Mouse (Mus musculus) layer of hippocampus, postnatal 36 days (tissue): Measurements from ENCODE around the gene Ccnk. TPM values are rescaled to one million over a fixed set of nuclear protein-coding genes. Genes with fewer than 3 reads are reported as not detected.

Source experiments
- DNase-seq, 2 experiments: peaks; one replicate each; pipeline ENCODE4 v3.0.0; 2022
- total RNA-seq, 2 experiments: library from RNA; stranded (reverse); gene quantifications; 2 replicates each; pipeline ENCODE4 v1.2.3; 2021

The Ccnk gene
- total RNA-seq, 2 experiments from 2014 or later = 26.9 to 31.2 TPM

DNA sequence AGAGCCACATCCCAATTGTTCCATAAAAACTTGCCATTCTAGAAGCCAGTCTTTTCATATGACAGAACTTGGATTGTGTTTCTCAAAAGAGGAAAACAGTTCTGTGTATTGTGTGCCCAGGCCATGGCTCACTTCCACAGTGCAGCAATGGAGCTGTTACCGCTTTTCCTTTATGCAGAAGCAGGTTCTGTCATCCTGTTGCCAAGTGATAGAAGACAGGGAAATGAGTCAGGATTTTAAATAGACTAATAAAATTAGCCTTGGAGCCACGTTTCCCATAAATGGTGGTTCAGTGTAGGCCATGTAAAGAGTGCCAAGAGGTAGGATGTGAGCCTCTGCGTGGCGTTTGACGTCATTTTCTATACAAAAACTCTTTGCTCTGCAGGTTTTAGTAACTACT is 14.5 kb downstream of the Ccnk start:
- DNase-seq = no peak

DNA sequence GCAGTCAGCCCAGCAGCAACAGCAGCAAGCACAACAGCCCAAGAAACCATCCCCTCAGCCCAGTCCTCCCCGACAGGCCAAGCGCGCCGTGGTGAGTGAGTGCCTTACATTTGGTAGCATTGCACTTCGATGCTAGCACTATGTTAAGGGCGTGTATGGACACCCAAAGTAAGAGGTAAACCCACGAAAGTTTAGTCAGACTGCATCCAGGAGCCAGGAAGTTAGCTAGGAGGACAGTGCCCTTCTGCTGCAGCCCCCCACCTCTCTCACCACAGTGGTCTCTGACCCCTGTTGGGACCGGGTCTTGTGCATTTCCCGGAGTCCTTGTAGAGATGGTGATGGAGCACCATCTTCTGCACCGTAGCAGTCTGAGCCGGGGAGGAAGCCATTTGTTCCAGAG is 16.4 kb downstream of the Ccnk start:
- DNase-seq = no peak

DNA sequence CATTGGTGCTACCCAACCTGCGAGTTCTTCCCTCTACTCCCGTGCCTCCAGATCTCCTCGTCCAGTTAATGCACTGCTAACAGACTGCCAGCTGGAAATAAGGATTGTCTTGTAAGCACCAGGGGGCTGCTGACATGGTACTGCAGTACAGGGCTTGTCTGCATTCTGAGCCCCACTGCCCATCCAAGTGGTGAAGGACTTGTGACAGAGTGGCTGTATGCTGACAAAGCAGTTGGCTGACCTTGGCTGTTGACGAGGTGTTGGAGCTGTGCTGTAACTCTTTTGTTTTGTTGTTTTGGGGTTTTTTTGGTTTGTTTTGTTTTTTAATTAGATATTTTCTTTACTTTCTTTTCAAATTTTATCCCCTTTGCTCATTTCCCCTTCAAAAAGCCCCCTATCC is 19.1 kb downstream of the Ccnk start:
- DNase-seq = no peak

DNA sequence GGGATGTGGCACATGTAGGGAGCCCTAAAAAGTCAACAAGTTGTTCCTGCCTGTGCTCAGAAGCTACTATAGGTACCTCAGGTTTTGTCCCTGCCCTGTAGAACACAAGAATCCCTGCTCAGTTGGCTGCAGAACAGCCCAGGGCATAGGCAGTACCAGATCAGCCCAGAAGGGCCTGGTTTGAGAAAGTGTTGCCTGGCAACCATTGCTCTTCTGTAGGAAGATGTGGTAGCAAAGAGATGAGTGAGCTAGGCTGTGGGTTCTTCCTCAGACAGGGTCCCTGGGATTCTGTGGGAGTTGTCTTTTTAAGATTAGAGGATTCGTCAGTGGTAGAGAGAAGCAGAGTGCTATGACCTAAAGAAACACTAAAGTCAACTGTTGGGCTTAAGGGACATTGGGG is 20.7 kb downstream of the Ccnk start:
- no peak for DNase-seq

DNA sequence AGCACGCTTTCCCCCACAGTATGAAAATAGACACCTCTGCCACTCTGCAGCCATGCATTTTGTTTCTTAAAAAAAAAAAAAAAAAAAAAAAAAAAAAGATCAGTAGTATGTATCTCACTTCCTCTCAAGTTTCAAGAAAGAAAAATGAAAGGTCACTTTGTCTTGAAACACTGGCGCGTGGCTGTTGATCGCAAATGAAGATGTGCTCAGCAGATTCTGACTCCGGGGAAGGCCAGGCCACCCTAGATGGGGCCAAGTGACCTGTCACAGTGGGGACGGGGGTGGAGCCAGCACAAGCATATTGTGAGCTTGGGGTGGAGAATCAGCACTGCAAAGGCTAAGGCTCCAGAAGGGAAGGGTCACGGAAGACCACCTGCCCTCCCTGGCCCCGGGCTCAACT is 24.5 kb downstream of the Ccnk start:
- no peak for DNase-seq

DNA sequence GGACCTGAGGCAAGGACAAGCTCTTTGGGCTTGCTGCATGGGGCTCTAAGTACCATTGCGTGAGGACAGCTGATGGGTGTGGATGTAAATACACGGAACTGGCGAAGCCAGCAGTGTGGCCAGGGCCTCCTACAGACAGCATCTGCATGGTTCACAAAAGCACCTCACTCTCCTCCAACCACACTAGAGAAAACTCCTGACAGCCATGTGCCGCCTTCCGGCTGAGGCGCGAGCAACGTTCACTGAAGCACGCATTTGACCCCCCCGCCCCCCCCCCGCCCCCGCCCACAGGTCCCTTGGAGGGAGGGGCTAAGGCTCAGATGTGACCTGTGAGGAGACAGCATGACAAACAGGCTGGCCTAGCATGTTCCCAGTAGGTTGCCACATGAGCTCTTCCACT is 25.6 kb downstream of the Ccnk start:
- no peak for DNase-seq

DNA sequence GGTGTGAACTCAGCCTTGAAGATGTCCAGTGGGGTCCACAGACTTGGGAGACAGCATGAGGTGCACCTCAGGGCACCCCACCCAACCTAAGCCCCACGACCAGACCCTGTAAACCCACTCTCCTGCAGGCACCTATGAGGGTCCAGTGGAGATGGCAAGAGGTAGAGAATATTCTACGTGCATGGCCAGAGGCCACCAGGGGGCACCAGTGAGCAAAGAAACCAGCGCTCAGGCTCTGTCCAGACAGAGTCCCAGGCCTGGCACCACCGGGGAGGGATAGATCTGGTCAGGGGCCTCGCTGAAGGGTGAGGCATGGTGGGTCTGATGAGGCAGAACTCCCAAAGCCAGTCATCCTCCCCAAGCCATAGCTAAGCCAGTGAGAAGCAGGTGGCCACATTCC is 27.3 kb downstream of the Ccnk start:
- peak; percentile 65 to 74 for DNase-seq

DNA sequence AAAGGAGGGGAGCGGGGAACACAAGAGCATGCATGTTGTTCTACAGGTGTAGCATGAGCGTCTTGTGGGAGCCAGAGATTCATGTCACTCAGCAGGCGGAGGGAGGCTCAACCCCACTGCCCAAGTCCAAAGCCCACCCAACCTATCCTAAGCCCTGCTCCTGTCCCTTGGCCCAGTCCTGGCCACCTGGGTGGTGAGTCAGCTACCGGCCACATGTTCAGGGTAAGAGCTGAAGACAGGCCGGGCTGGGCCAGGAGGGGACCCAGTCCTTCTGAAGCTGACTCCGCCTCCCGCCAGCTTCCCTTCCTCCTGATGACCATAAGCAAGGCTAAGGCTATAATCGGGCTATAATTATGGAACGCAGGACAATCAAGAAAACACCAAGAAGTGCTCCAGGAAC is 28.8 kb downstream of the Ccnk start:
- no peak for DNase-seq

DNA sequence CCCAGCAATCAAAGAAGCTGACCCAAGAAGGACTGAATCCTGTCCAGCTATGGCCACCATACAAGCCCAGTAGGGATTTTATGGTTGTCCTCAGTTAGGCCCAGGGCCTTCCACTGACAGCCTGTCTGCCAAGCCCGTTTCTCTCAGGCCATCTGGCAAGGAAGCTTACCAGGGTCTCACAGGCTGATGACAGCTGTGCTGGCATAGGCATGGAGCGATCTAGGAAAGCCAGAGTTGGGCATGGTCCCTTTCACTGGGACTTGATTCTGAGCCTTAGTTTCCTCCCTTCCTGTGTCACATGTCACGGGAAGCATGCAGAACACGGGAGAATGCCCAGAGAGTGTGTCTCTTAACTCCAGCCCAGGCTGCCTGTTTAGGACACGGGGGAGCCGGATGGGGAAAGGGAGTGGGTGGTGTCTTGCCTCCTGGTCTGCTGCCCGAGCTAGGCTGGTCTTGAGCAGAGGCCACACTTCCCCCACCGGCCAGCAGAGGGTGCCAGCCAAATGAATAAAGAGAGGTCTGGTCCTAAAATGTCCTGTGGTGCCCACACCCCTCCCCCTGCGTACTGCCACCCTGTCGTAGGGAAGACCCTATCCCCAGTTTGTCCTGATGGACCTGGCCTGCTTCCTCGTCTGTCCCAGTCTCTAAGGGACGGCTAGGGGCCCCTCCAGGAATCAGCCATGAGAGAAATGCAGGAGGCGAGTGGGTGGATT is 29.5 kb downstream of the Ccnk start:
- peak; percentile 57 to 72 for DNase-seq

DNA sequence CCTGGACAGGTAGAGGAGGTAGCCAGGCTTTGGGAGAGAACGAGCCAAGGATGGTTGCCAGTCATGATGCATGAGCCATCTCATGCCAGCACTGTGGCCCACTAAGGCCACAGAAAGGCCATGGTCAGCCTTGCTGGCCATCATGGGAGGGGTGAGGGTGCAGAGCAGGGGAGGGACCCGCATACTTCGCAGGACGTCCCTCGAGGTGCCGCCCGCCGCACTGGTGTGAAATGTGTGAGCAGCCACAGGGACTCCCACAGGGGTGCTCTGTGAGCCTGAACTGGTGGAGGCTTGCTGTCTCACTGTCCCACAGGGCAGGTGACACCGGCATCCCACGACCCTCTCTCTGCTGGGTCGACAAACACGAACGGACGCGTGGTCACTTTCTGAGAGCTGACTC is 31.2 kb downstream of the Ccnk start:
- DNase-seq = no peak

DNA sequence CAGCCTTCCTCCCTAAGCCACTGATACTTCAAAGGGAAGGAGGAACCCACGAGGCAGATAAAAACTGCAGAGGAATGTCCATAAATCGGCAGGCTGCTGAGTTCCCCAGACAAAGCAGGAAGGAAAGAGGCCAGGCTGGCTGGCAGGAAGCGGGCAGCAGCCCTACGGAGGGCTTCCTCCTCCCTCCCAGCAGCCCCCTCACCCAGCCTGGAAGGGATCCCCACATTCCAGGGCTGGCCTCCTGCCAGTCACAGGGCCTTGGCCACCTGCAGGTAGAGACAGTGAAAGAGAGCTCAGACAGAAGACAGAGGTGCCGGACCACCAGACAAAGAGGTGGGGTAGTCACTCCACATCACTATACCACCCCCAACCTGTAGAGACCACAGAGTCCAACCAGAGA is 32.7 kb downstream of the Ccnk start:
- DNase-seq = no peak

DNA sequence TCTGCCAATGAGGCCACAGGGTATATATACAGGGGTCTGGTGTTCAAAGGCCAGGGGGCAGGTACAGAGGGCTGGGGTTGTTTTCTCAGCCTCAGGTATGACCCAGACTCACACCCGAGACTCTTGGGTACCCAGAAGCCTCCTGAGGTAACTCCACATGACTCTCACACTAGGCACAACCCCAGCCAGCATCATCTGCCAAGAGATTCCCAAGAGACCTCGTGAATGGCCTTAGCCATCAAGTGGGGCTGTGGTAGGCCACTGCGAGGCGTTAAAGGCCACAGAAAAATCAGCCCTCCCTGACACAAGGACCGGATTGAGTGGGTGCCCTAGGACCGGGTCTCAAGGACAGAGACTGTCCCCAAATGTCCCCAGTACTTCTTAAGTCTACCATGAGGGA is 33.1 kb downstream of the Ccnk start:
- DNase-seq = no peak

DNA sequence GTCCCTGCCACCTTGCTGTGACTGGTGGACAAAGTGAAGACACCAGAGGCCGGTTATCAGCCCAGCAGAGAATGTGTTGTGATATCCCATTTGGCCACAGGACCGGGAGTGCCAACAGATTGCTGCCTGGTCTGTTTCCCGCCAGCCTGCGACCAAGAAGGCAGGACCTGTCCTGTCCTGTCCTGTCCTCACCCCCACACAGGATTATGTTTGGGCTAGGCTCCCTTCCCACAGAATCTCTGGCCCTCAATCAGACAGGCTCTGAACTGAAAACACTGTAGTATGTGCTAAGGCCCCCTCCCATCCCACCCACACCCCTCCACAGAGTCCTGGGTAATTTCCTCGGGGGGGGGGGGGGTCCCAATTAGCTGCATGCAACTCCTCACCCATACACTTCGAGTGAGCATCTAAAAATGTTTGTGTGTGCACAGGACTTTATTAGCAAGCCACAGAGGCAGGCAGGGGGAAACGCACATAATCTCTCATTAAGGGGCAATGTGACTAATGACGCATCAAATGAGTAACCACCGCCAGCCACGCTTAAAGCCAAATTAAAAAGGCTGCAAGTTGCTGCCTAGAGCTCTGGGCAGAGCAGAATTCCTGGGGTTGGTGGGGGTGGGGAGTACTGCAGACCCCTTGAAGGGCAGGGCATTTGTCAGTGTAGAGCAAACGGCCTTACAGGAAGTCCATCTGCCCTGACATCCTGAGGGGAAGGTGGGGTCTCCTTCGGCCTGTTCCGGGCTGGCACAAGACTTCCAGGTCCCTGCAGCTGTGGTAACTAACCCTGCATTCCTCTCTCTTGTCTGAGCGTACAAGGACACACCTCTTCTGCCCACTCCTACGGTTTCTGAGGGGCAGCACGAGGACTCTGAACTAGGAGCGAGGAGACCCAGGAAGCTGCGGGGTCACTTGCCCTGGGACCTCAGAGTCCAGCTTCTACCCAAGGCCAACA is 34.0 kb downstream of the Ccnk start:
- DNase-seq = no peak

DNA sequence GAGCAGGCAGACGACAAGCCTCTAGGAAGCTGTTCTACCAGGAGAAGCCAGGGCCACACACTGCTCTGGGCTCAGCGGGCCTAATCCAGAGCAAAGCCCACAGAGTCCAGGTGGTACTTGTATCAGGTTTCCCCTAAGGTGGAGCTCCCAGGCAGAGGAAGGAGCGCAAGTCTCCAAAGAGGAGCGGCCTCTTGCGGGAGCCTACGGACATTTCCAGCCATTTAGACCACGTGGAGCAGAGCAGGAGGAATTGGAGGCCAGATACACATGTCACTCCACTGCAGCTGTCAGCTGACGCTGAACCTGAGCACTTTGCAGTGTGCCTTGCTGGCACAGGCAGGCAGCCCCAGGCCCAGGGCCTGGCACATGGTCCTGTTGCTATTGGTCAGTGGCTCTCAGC is 35.7 kb downstream of the Ccnk start:
- DNase-seq = no peak

DNA sequence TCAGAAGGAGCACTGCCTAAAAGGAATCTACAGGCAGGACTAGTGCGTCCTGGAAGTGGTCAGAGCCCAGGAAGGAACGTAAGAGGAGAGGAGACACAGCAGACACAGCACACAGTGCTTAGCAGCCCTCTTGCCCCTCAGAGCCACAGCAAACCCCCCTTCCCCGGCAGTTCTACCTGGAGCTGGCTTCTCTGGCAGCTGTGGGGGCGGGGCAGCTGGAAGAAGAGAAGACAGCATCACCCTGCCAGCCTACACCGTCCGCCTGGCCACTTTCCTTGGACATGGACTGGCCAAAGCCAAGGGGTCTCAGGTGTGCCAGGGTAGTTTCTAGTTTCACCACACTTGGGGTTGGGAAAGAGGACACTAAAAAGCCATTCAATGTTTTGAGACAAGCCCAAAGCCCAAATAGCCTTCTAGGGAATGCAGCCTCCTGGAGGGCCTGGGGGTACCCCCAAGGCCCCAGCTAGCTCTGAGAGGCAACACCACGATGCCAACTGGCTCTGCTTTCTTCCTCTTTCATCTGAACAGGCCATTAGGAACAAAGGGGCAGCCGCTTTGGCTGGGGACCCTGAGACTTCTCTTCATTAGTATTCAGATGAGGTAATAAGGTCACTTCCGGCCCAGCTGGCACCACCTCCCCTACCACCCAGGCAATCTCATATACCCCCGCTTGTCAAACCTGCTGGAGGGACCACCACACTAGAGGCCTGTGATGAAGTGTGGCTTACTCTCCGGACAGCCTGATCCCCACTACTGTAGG is 37.4 kb downstream of the Ccnk start:
- DNase-seq = no peak

DNA sequence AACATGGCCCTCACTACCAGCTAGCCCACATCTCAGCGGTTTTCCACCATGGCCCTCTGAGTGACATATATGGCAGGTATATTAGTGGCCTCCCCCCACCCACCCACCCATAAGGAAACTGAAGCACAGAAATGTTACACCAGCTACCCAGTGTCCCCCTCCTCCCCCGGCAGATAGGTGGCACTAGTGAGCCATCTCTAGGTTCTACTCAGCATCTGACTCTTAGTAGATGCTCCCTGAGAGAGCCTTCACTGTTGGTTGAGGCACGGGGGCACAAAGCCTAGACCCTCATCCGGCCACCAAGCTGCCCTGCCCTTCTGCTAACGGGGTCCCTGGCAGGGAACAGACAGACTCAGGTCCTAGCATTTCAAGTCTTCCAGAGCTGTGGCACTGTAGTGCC is 38.2 kb downstream of the Ccnk start:
- DNase-seq = peak in 1 of 2 experiments; percentile 67

DNA sequence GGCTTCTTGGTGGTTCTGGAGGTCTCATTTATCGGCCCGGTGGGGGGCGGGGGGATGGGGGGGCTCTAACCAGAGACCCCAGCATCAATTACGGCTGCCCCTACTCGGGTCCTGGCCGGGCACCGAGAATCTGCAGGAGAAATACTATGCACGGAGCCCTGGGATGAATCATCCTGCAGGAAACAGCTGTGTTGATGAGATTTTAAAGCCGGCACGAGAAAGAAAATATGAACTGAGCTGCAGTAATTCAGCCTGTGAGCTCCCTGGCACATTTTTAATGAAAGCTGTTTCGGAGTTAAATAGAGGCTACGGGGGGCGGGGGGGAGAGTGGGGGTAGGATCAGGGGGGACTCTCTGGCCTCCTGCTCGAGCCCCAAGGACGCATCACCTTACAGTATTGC is 39.8 kb downstream of the Ccnk start:
- DNase-seq = no peak

DNA sequence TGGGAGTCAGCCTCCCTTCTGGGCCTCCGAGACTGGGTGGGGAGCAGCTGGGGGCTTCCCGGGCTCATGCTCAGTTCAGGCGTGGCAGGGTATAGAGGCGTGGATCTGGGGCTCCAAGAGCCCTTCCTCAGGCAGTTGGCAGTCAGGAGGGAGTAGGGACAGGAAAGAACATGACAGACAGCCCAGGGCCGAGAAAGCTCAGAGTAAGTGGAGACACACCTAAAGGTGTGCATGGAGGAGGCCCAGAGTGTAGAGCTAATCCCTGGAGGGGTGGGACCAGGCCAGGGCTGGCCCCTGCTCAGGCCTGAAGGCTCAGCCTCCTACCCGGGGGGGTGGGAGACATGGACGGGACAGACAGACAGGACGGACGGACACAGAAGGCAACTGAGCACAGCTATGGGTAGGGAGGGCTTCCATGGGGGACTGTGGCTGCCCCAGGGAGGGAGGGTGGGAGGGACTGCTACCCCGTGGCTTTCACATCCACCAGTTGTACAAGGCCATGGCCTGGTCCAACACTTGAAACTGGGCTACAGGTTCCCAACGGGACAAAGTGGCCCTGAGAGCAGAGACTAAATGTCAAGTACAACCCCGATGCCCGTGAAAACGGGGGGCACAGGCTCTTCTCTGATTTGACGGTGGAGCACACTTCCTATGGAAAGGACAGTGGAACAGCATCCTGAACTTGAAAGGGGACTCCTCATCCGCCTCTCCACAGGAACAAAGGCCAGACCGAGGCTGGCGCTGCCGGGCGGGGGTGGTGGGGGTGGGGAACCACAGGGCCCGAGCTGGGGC is 40.6 kb downstream of the Ccnk start:
- no peak for DNase-seq

DNA sequence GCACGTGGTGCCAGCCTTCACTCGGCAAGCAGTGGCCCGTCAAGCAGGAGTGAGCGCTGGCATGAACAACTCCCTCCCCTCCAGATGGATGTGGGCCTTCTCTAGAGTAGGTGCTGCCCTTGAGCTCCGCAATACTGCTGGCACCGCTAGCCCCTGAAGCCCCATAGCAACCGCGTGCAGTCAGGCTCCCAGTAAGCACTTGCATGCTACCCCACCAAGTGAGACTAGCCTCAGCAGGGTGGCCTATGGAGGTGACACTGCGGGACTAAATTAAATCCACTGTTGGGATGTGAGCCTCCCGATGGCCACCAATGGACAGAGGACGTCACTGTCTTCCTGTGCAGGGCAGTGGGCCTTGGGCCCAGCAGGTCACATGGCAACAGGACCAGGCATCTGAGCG is 41.2 kb downstream of the Ccnk start:
- no peak for DNase-seq

DNA sequence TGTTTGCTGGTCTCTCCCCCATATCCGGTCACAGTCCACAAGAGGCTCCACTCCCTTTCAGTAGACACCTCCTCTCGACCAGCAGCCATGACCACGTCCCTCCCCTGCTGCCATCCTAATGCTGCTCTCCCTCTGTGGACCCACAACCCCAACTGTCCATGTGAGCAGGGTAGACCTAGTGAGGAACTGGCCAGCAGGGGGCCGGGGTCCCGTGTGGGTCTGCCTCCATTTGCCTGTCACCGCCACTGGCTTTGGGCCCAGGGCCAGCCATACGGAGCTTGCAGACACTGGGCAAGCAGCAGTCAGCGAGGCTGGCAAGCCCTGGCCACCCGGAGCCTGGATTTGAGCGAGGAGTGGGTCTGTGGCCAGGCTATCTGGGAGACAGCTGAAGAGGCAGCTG is 41.8 kb downstream of the Ccnk start:
- DNase-seq = no peak

DNA sequence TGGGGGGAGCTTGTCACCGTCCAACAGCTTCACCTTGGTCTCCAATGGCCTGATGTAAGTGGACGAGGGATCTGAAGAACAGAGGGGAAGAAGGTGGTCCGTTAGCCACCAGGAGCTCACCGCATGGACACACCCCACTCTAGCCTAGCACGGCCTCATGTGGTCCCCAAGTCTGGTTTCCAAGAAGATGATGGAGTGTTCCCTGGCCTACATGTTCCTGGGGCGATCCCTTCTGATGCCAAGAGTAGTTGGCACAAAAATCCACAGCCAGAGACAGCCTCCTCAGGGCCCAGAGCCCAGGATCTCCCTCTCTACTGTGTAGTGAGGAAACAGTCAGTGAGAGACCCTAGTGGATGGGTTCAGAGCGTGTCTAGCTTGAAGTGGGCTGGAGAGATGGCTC is 42.3 kb downstream of the Ccnk start:
- DNase-seq = no peak

DNA sequence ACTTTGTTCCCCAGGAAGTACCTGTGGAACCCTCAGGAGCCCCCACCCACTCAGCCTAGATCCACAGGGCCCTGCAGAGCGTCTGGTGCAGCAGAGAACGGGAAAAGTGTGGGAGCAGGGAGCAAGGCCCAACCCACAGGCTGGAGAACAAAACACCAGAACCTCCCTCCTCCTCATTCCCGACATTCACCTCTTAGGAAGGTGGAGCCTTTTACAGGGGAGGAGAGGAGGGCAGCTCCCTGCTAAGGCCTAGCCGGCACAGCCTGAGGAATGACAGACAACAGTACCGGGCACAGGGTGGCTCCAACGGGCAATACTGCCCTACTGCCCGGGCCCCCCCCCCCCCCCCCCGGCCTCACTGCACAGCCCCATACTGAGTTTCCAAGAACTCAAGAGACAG is 44.0 kb downstream of the Ccnk start:
- DNase-seq = no peak
